Mouse (Mus musculus): Measurements from ENCODE around the gene Itgb3. TPM values are rescaled to one million over a fixed set of nuclear protein-coding genes. Genes with fewer than 3 reads are reported as not detected.

Gene Itgb3
- polyA plus RNA-seq, 1 experiment from 2014 or later: 3.7 TPM

- 0 out of 2 replicates have a peak, but pooled peaks cover 3% of the 10 kb centered on the region for H3K27me3 ChIP-seq
- H3K27ac ChIP-seq: no peak overlapping the region
- 78% methylated on average over 5 of the region's 5 CpGs for WGBS
- ATAC-seq (ENCODE audit: insufficient number of reproducible peaks, low FRiP score, low TSS enrichment, low read depth): no peak
- H3K9me3 ChIP-seq: no peaks in the 10 kb centered on the region
- no peak overlapping the region for H3K4me2 ChIP-seq
- no peaks in the 10 kb centered on the region for H3K36me3 ChIP-seq
- peaks cover 13% of the 10 kb centered on the region; the same call in 1 of the 2 replicates for H3K4me1 ChIP-seq
- no peak overlapping the region for H3K9ac ChIP-seq
- H3K4me3 ChIP-seq: no peak overlapping the region
These were observed 22.3 kb upstream of the Itgb3 start for GRCm38 (mm10) chr11:104585495-104585894.

DNA sequence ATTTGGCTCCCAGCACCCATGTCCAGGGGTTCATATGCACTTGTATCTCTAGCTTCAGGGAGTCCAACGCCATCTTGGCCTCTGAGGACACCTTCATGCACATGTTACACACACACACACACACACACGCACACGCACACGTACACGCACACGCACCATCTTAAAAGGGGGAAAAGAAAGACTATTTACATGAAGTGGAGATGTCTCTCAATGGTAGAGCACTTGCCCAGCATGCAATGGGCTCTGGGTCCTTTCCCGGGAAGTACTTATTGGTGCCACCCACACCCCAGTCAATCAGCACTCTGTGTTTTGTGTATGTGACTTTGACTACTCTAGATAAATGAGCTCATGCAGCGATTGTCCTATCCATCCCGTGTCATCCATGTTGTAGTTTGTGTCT is 19.9 kb upstream of the Itgb3 start:
- Histone ChIP-seq H3K4me1 (0 out of 2 replicates have a peak, but pooled peaks cover 6% of the 10 kb centered on the region), H3K36me3 (no peaks in the 10 kb centered on the region), H3K4me2 (no peak overlapping the region), H3K27ac (no peak overlapping the region), H3K9ac (no peak overlapping the region), H3K9me3 (no peaks in the 10 kb centered on the region), H3K4me3 (no peak overlapping the region), H3K27me3 (0 out of 2 replicates have a peak, but pooled peaks cover 3% of the 10 kb centered on the region)
- no peak for ATAC-seq (ENCODE audit: insufficient number of reproducible peaks, low FRiP score, low TSS enrichment, low read depth)
- 94% methylated on average over 9 of the region's 9 CpGs for WGBS

DNA sequence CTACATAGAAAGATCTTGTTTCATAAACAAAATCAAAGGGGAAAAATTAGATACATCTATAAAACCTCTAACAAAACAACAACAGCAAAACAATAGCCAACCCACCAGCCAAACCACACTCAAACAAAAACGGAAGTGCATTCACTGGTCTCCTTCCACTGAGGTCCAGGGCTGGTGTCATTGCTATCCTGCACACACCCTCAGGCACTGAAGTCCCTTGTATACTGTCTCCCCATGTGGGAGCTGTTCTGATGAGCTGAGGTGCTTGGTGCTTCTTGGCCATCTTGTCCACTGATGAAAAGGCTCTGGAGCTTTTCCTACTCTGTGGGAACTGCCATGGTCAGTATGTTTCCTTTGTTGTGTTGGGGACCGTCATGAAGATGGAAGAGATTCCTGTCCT is 19.3 kb upstream of the Itgb3 start:
- H3K4me2 ChIP-seq: no peak overlapping the region
- H3K9me3 ChIP-seq: no peaks in the 10 kb centered on the region
- no peak for ATAC-seq (ENCODE audit: insufficient number of reproducible peaks, low FRiP score, low TSS enrichment, low read depth)

DNA sequence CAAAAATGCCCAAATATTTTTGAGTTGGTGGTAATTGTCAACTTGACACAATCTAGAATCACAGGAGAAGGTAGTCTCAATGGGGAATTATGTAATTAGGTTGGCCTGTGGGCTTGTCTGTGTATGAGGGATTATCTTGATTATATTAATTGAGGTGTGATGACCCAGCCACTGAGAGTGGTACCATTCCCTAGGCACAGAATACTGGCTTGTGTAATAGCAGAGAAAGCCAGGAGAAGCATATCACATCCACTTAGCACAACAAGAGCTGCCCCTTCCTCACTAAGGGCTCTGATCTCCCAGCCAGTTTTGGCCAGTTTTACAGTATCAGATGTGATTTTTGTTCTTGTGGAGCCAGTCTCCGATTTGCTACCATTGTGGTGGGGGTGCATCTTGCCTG is 18.2 kb upstream of the Itgb3 start:
- H3K4me2 ChIP-seq: no peak overlapping the region
- H3K4me3 ChIP-seq: no peak overlapping the region
- WGBS: 65% methylated on average over 1 of the region's 1 CpGs
- no peaks in the 10 kb centered on the region for H3K27me3 ChIP-seq
- H3K9me3 ChIP-seq: no peaks in the 10 kb centered on the region
- peak; percentile 23; the same call in 1 of the 2 replicates for ATAC-seq (ENCODE audit: insufficient number of reproducible peaks, low FRiP score, low TSS enrichment, low read depth)
- no peaks in the 10 kb centered on the region for H3K36me3 ChIP-seq
- H3K4me1 ChIP-seq: 0 out of 2 replicates have a peak, but pooled peaks cover 6% of the 10 kb centered on the region
- no peak overlapping the region for H3K9ac ChIP-seq
- H3K27ac ChIP-seq: no peak overlapping the region

More for the DNA sequence above, 19.3 kb upstream of the Itgb3 start:
- H3K27me3 ChIP-seq: no peaks in the 10 kb centered on the region
- H3K27ac ChIP-seq: no peak overlapping the region
- no peak overlapping the region for H3K4me3 ChIP-seq
- H3K9ac ChIP-seq: no peak overlapping the region
- WGBS: 86% methylated on average over 2 of the region's 2 CpGs
- no peaks in the 10 kb centered on the region for H3K36me3 ChIP-seq
- H3K4me1 ChIP-seq: 0 out of 2 replicates have a peak, but pooled peaks cover 6% of the 10 kb centered on the region

GRCm38 (mm10) chr11:104590148-104590547 is 17.7 kb upstream of the Itgb3 start:
- H3K4me2 ChIP-seq: no peak overlapping the region
- 2% methylated on average over 8 of the region's 8 CpGs for WGBS
- peak; percentile 70; the same call in 1 of the 2 replicates for ATAC-seq (ENCODE audit: insufficient number of reproducible peaks, low FRiP score, low TSS enrichment, low read depth)
- no peaks in the 10 kb centered on the region for H3K27me3 ChIP-seq
- no peaks in the 10 kb centered on the region for H3K36me3 ChIP-seq
- H3K4me1 ChIP-seq: 0 out of 2 replicates have a peak, but pooled peaks cover 6% of the 10 kb centered on the region
- H3K27ac ChIP-seq: no peak overlapping the region
- H3K9me3 ChIP-seq: no peaks in the 10 kb centered on the region
- no peak overlapping the region for H3K4me3 ChIP-seq
- H3K9ac ChIP-seq: no peak overlapping the region

GRCm38 (mm10) chr11:104592066-104592835 is 15.5 kb upstream of the Itgb3 start:
- no peak for ATAC-seq (ENCODE audit: insufficient number of reproducible peaks, low FRiP score, low TSS enrichment, low read depth)
- Histone ChIP-seq H3K4me1 (0 out of 2 replicates have a peak, but pooled peaks cover 6% of the 10 kb centered on the region), H3K9ac (no peak overlapping the region), H3K4me3 (no peak overlapping the region), H3K36me3 (no peaks in the 10 kb centered on the region), H3K4me2 (no peak overlapping the region), H3K9me3 (no peaks in the 10 kb centered on the region), H3K27ac (no peak overlapping the region), H3K27me3 (no peaks in the 10 kb centered on the region)
- WGBS: 67% methylated on average over 13 of the region's 13 CpGs

DNA sequence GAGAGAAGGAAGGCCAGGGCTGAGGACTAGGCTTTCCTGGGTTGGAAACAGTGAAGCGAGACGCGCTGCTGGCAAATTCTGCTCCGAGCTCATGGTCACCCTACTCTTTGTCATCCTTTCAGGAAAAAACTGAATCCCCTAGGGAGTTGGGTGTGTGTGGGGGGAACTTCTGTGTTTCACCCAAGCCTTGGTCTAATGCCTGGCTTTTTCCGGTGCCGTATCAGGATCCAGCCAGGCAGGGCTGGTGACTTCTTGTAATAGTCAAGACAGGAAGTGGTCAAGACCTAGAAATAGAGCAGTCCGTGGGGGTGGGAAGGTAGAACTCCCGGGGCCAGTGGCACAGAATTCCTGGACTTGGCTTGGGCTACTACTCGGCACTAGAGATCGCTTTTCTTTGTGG is 11.4 kb upstream of the Itgb3 start:
- no peaks in the 10 kb centered on the region for H3K4me1 ChIP-seq
- H3K9me3 ChIP-seq: no peaks in the 10 kb centered on the region
- no peak overlapping the region for H3K4me2 ChIP-seq
- no peak overlapping the region for H3K27ac ChIP-seq
- no peak overlapping the region for H3K9ac ChIP-seq
- H3K36me3 ChIP-seq: no peaks in the 10 kb centered on the region
- 79% methylated on average over 10 of the region's 10 CpGs for WGBS
- H3K27me3 ChIP-seq: no peaks in the 10 kb centered on the region
- no peak for ATAC-seq (ENCODE audit: insufficient number of reproducible peaks, low FRiP score, low TSS enrichment, low read depth)
- H3K4me3 ChIP-seq: no peak overlapping the region

DNA sequence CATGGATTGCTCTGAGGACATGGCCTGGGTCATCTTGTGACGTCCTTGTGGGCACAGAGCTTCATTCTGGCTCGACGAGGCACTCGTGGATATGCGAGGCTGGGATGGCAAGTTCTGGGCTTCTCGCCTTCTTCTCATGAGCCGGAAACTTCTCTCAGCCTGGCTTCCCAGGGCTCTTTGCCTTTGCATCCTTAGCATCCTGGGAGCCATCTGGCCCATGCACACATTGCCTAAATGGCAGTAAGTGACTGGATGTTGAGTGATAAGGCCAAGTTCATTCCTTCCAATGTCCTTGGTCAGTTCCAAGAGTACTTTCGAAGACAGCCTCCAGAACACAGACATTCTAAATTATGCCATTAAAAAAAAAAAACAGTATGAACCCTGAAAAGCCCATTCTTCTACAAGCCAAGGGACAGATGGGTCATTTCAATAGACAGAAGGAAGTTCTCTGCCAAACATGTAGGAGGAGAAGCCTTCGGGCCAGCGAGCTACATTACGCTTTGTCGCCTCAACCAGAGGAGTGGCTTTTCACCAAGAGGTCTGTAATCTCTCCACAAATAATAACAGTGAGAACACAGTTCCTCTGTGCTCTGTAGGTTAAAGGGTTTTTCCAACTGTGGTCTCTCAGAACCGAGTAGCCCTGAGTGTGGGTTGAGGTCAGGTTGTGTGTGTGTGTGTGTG is 8.4 kb upstream of the Itgb3 start:
- no peak overlapping the region for H3K9ac ChIP-seq
- no peak for ATAC-seq (ENCODE audit: insufficient number of reproducible peaks, low FRiP score, low TSS enrichment, low read depth)
- H3K4me1 ChIP-seq: no peaks in the 10 kb centered on the region
- H3K27me3 ChIP-seq: no peaks in the 10 kb centered on the region
- WGBS: 83% methylated on average over 13 of the region's 13 CpGs
- no peak overlapping the region for H3K4me2 ChIP-seq
- H3K36me3 ChIP-seq: no peaks in the 10 kb centered on the region
- H3K4me3 ChIP-seq: no peak overlapping the region
- no peak overlapping the region for H3K27ac ChIP-seq
- no peaks in the 10 kb centered on the region for H3K9me3 ChIP-seq

DNA sequence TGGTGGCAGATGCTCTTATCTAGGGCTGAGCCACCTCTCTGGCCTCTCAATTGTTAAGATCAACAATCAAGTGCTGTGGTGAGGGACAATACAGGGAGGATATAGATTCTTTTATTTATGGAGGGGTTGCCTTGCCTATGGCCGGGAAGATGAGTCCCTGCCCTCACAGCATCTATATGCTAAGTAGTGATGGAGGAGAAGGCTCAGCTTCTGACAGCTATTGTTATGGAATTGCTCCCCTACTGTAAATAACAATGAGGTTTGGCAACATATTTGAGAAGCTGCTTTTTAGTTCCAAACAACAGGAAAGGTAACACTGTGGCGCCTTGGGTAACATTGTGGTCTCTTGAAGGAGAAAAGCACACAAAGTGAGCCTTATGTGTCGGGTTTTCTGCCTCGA is 7.1 kb upstream of the Itgb3 start:
- ATAC-seq (ENCODE audit: insufficient number of reproducible peaks, low FRiP score, low TSS enrichment, low read depth): no peak
- no peaks in the 10 kb centered on the region for H3K9me3 ChIP-seq
- no peaks in the 10 kb centered on the region for H3K27me3 ChIP-seq
- no peaks in the 10 kb centered on the region for H3K36me3 ChIP-seq
- no peak overlapping the region for H3K4me3 ChIP-seq
- no peak overlapping the region for H3K9ac ChIP-seq
- 54% methylated on average over 4 of the region's 4 CpGs for WGBS
- H3K4me2 ChIP-seq: no peak overlapping the region
- H3K27ac ChIP-seq: no peak overlapping the region
- H3K4me1 ChIP-seq: no peaks in the 10 kb centered on the region

- WGBS: 55% methylated on average over 6 of the region's 6 CpGs
- H3K27ac ChIP-seq: no peak overlapping the region
- peaks cover 14% of the 10 kb centered on the region for H3K27me3 ChIP-seq
- no peak overlapping the region for H3K4me3 ChIP-seq
- H3K9ac ChIP-seq: no peak overlapping the region
- H3K36me3 ChIP-seq: no peaks in the 10 kb centered on the region
- no peak overlapping the region for H3K4me2 ChIP-seq
- H3K4me1 ChIP-seq: peaks cover 10% of the 10 kb centered on the region
- ATAC-seq (ENCODE audit: insufficient number of reproducible peaks, low FRiP score, low TSS enrichment, low read depth): no peak
- no peaks in the 10 kb centered on the region for H3K9me3 ChIP-seq
These were observed 3.6 kb upstream of the Itgb3 start for GRCm38 (mm10) chr11:104604192-104604591.

DNA sequence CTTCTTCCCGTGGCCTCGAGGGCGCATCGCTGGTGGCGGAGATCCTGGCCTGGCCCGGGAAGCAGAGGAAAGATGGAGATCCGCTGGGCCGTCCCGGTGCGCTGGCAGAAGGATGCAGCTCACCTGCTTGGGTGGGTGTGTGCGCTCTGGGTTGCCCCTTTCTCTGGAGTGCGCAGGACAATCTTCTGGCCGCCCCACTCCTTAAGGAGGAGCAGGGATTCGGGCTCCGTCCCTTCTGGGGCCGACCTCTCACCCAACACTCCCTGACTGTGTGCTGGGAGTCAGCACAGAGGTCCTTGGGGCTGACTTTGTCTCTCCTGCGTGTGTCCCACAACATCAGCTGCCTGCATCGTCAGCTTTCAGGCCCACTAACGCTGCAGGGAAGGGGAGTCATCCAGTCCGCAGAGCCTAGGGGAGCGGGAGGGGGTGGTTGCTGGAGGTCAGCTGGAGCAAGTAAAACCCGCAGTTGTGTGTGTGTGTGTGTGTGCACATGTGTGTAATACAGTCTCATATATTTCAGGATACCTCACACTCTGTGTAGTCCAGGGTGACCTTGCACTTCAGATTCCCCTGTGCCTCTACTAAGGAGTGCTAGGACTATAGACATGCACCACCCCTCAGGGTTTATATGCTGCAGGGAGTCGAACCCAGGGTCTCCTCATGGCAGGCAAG is 585 bp downstream of the Itgb3 start:
- no peak overlapping the region for H3K27ac ChIP-seq
- H3K9ac ChIP-seq: peak overlapping the region; percentile 39
- H3K4me2 ChIP-seq: peak overlapping the region; percentile 93
- peak; percentile 46; the same call in 1 of the 2 replicates for ATAC-seq (ENCODE audit: insufficient number of reproducible peaks, low FRiP score, low TSS enrichment, low read depth)
- peaks cover 26% of the 10 kb centered on the region for H3K27me3 ChIP-seq
- no peaks in the 10 kb centered on the region for H3K9me3 ChIP-seq
- peaks cover 10% of the 10 kb centered on the region for H3K4me1 ChIP-seq
- peak overlapping the region; percentile 54 for H3K4me3 ChIP-seq
- under 1% methylated on average over 22 of the region's 23 CpGs for WGBS
- H3K36me3 ChIP-seq: no peaks in the 10 kb centered on the region
